Mouse (Mus musculus) forebrain, embryonic 15.5 days (tissue): ENCODE data around the gene Ehbp1. TPM values are rescaled to one million over a fixed set of nuclear protein-coding genes. Genes with fewer than 3 reads are reported as not detected.

Experiments
- ATAC-seq: fragments of 200-750 bp; cut with Nextera tagmentation; replicated peaks from 2 replicates; pipeline ENCODE4 v1.8.0; 2017; ENCODE audit warnings: mild to moderate bottlenecking, moderate TSS enrichment, moderate library complexity
- H3K27ac ChIP-seq: fragments of 300-500 bp; sonication (generic); replicated peaks from 2 replicates; pipeline ENCODE4 v1.5.1; 2015; ENCODE audit warnings: mild to moderate bottlenecking, inconsistent platforms
- H3K27me3 ChIP-seq: fragments of 300-500 bp; sonication (generic); 2 replicates; pipeline ENCODE4 v1.6.1; 2015; ENCODE audit warnings: inconsistent platforms
- H3K36me3 ChIP-seq: fragments of 300-500 bp; sonication (generic); 2 replicates; pipeline ENCODE4 v1.6.1; 2015; ENCODE audit warnings: mild to moderate bottlenecking, inconsistent platforms
- H3K4me1 ChIP-seq: fragments of 300-500 bp; sonication (generic); 2 replicates; pipeline ENCODE4 v1.6.1; 2015; ENCODE audit warnings: inconsistent platforms
- H3K4me2 ChIP-seq: fragments of 300-500 bp; sonication (generic); replicated peaks from 2 replicates; pipeline ENCODE4 v1.6.1; 2015; ENCODE audit warnings: mild to moderate bottlenecking, inconsistent platforms
- H3K4me3 ChIP-seq: fragments of 300-500 bp; sonication (generic); 2 replicates; pipeline ENCODE4 v1.5.1; 2015; ENCODE audit warnings: mild to moderate bottlenecking, inconsistent platforms
- H3K9ac ChIP-seq: fragments of 300-500 bp; sonication (generic); replicated peaks from 2 replicates; pipeline ENCODE4 v1.6.1; 2015; ENCODE audit warnings: mild to moderate bottlenecking, inconsistent platforms
- H3K9me3 ChIP-seq: fragments of 300-500 bp; sonication (generic); 2 replicates; pipeline ENCODE4 v1.6.1; 2016; ENCODE audit warnings: inconsistent platforms
- WGBS: fragments of 180-500 bp; shearing (Covaris S2); methylation state at CpG from one replicate; pipeline ENCODE4 v1.1.7; 2015; ENCODE audit warnings: mixed read lengths; 5-methylcytosine and 5-hydroxymethylcytosine counted together
- polyA plus RNA-seq: library from polyadenylated mRNA; unstranded; fragments of >200 nt; fragmentation: Nextera tagmentation; extraction: Ambion mirVana; gene quantifications from 2 replicates; pipeline ENCODE4 v1.2.1, GENCODE M21; 2015

Gene Ehbp1
- polyA plus RNA-seq, 1 experiment from 2014 or later = 21.2 TPM

DNA sequence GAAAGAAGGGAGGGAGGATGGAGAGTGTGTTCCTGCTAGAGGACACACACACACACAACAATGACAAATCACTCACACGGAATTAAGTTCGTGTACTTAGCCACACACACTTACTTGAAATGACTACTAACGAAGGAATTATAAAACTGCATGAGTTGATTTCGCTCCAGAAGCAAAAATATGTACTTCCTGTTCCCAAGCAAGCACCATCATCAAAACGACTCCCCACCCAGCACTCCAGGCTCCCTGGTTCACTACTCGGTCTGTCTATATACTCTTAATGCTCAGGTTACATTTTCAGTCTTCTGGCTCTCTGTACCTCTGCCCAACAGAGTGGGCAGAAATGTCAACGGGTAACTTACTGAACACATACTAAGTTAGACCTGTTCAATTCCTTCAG lies 68.7 kb downstream of the Ehbp1 start:
- no peak for ATAC-seq
- Histone ChIP-seq H3K27ac (no peak overlapping the region), H3K9me3 (no peaks in the 10 kb centered on the region), H3K27me3 (no peaks in the 10 kb centered on the region), H3K4me3 (no peak overlapping the region), H3K36me3 (peaks cover 9% of the 10 kb centered on the region; the same call in 1 of the 2 replicates), H3K4me1 (0 out of 2 replicates have a peak, but pooled peaks cover 3% of the 10 kb centered on the region), H3K9ac (no peak overlapping the region), H3K4me2 (no peak overlapping the region)
- 82% methylated on average over 7 of the region's 7 CpGs for WGBS

- Histone ChIP-seq H3K9me3 (no peaks in the 10 kb centered on the region), H3K4me2 (no peak overlapping the region), H3K27me3 (no peaks in the 10 kb centered on the region), H3K9ac (no peak overlapping the region), H3K36me3 (peaks cover 7% of the 10 kb centered on the region; the same call in 1 of the 2 replicates), H3K27ac (no peak overlapping the region), H3K4me3 (no peak overlapping the region), H3K4me1 (0 out of 2 replicates have a peak, but pooled peaks cover 3% of the 10 kb centered on the region)
- no peak for ATAC-seq
- 81% methylated on average over 3 of the region's 3 CpGs for WGBS
These were observed 70.2 kb downstream of the Ehbp1 start for GRCm38 (mm10) chr11:22271889-22272288.

- no peaks in the 10 kb centered on the region for H3K36me3 ChIP-seq
- H3K27me3 ChIP-seq = no peaks in the 10 kb centered on the region
- H3K4me1 ChIP-seq = 0 out of 2 replicates have a peak, but pooled peaks cover 3% of the 10 kb centered on the region
- H3K9me3 ChIP-seq = no peaks in the 10 kb centered on the region
- no peak overlapping the region for H3K9ac ChIP-seq
- H3K27ac ChIP-seq = no peak overlapping the region
- H3K4me3 ChIP-seq = no peak overlapping the region
- ATAC-seq = no peak
- H3K4me2 ChIP-seq = no peak overlapping the region
- 85% methylated on average over 4 of the region's 4 CpGs for WGBS
These were observed 72.4 kb downstream of the Ehbp1 start for GRCm38 (mm10) chr11:22269643-22270042.

GRCm38 (mm10) chr11:22269173-22269572 lies 72.9 kb downstream of the Ehbp1 start:
- Histone ChIP-seq H3K4me3 (no peak overlapping the region), H3K9ac (no peak overlapping the region), H3K27me3 (no peaks in the 10 kb centered on the region), H3K9me3 (no peaks in the 10 kb centered on the region), H3K36me3 (no peaks in the 10 kb centered on the region), H3K4me2 (no peak overlapping the region), H3K27ac (no peak overlapping the region), H3K4me1 (0 out of 2 replicates have a peak, but pooled peaks cover 3% of the 10 kb centered on the region)
- no peak for ATAC-seq
- WGBS = 82% methylated on average over 3 of the region's 3 CpGs

- no peak overlapping the region for H3K27ac ChIP-seq
- no peak overlapping the region for H3K4me2 ChIP-seq
- no peak for ATAC-seq
- H3K27me3 ChIP-seq = no peaks in the 10 kb centered on the region
- no peak overlapping the region for H3K4me3 ChIP-seq
- 0 out of 2 replicates have a peak, but pooled peaks cover 3% of the 10 kb centered on the region for H3K4me1 ChIP-seq
- no peaks in the 10 kb centered on the region for H3K36me3 ChIP-seq
- H3K9me3 ChIP-seq = no peaks in the 10 kb centered on the region
- no peak overlapping the region for H3K9ac ChIP-seq
These were observed 75.1 kb downstream of the Ehbp1 start for GRCm38 (mm10) chr11:22267014-22267413.

DNA sequence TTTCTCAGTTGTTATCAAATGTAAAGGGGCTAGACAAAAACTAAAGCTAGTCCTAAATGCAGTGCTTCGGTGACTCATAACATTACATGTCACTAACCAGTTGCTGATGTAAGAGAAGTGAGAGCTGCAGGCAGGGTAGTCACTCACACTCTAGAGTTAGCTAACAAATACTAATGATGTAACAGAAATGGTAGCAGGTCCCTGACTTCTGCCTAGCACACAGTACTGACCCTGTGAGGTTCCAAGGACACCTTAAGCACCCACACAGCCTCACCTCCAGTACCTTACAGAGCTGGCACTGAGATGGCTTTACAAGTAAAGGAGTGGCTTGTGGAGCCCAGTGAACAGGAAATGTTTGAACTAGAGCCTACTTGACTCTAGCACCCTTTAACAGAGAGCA lies 86.7 kb downstream of the Ehbp1 start:
- ATAC-seq = no peak
- H3K4me1 ChIP-seq = no peaks in the 10 kb centered on the region
- H3K36me3 ChIP-seq = no peaks in the 10 kb centered on the region
- H3K27me3 ChIP-seq = no peaks in the 10 kb centered on the region
- H3K9me3 ChIP-seq = no peaks in the 10 kb centered on the region
- no peak overlapping the region for H3K9ac ChIP-seq
- no peak overlapping the region for H3K4me3 ChIP-seq
- WGBS = 97% methylated on average over 1 of the region's 1 CpGs
- no peak overlapping the region for H3K4me2 ChIP-seq
- H3K27ac ChIP-seq = no peak overlapping the region

DNA sequence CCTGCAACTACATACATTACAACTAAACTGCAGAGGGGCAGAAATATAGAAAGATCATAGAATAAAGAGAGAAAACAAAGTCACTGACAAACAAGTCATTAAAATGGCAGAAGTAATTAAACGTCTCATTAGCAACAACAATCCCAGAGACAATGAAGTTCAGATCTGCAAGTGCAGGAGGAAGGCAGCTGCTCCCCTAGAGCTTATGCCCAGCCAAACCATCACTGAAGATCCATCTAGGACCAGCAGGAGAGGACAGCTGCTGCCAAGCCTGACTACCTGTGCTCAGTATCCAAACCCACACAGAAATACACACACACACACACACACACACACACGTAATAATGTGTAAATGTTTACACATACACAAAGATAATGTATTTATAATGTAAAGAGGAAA lies 92.7 kb downstream of the Ehbp1 start:
- Histone ChIP-seq H3K4me1 (no peaks in the 10 kb centered on the region), H3K36me3 (no peaks in the 10 kb centered on the region), H3K27me3 (no peaks in the 10 kb centered on the region), H3K27ac (no peak overlapping the region), H3K9me3 (no peaks in the 10 kb centered on the region), H3K9ac (no peak overlapping the region), H3K4me2 (no peak overlapping the region), H3K4me3 (no peak overlapping the region)
- WGBS = 50% methylated on average over 2 of the region's 2 CpGs
- no peak for ATAC-seq

DNA sequence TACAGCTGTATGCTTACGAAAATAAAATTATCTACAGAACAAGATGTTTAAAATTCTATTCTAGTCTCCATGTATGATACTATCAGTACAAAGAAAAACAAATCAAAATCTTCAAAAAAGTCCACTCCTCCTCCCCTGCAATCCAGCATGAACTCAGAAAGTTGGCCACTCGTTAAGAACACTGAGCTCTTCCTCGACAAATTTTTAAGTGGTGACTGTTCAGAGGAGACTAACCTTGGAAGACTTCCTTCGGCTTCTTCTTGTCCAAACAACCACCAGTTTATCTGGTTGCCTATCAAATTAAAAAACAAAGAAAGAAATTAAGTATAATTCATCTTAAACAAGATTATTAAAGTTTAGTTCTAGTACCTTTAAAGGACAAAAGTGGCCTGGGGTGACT lies 94.4 kb downstream of the Ehbp1 start:
- H3K4me1 ChIP-seq = no peaks in the 10 kb centered on the region
- H3K36me3 ChIP-seq = no peaks in the 10 kb centered on the region
- WGBS = 77% methylated on average over 4 of the region's 4 CpGs
- no peaks in the 10 kb centered on the region for H3K27me3 ChIP-seq
- H3K9me3 ChIP-seq = no peaks in the 10 kb centered on the region
- ATAC-seq = no peak
- H3K4me2 ChIP-seq = no peak overlapping the region
- H3K27ac ChIP-seq = no peak overlapping the region
- no peak overlapping the region for H3K9ac ChIP-seq
- no peak overlapping the region for H3K4me3 ChIP-seq

DNA sequence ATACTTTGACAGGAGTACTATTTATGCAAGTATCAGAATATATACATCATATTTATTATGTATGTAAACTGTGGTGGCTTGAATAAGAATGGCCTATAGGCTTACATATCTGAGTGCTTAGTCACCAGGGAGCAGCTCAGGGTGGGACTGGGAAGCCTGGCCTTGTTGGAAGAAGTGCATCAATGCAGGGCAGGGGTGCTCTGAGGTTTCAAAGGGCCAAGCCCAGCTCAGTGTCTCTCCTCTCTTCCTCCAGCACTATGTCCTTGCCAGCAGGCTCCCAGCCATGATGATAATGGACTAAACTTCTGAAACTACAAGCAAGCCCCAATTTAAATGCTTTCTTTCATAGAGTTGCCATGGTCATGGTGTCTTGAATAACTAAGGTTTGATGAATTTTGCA lies 95.0 kb downstream of the Ehbp1 start:
- Histone ChIP-seq H3K9ac (no peak overlapping the region), H3K27ac (no peak overlapping the region), H3K4me3 (no peak overlapping the region), H3K36me3 (no peaks in the 10 kb centered on the region), H3K27me3 (no peaks in the 10 kb centered on the region), H3K4me2 (no peak overlapping the region), H3K4me1 (no peaks in the 10 kb centered on the region), H3K9me3 (no peaks in the 10 kb centered on the region)
- no peak for ATAC-seq

GRCm38 (mm10) chr11:22235558-22235957 lies 106.5 kb downstream of the Ehbp1 start:
- Histone ChIP-seq H3K9me3 (no peaks in the 10 kb centered on the region), H3K4me1 (no peaks in the 10 kb centered on the region), H3K4me2 (no peak overlapping the region), H3K9ac (no peak overlapping the region), H3K27ac (no peak overlapping the region), H3K27me3 (no peaks in the 10 kb centered on the region), H3K36me3 (no peaks in the 10 kb centered on the region), H3K4me3 (no peak overlapping the region)
- WGBS = 87% methylated on average over 5 of the region's 5 CpGs
- ATAC-seq = no peak

DNA sequence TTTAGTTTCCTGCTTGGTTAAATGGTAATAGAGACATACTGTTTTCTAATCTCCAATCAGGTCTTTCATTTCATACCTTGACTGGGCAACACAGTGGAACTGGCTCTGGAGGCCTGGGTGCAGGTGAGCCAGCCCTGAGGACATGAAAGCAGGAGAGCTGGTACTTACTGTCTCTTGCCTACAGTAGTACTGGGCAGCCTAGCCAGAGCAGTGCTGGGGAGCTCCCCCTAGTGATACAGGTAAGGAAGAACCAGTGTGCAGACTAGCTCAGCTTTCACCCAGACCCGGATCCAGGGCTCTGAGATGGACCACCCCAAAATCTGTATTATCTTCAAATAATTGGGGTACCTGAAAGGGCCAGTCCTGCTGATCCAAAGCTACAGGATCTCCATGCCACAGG lies 107.4 kb downstream of the Ehbp1 start:
- H3K4me3 ChIP-seq = no peak overlapping the region
- WGBS = 64% methylated on average over 1 of the region's 1 CpGs

DNA sequence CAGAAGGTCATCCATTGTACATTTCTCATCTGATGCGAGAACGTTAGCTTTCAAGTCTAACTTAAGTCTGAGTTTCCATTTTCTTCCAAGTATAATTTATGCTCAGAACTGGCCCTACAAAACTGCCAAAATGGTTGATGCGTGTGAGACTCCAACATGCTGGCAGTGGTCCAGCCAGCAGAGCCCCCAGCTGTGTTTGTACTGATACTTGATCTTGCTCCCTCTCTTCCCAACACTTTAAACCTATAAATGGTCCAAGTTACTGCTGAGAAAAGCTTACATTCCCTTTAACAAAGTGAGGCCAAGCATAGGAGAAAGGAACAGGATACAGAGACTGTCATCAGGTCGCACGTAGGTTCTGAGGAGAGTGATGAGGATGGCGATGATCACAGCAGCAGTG lies 111.2 kb downstream of the Ehbp1 start:
- ATAC-seq = no peak
- Histone ChIP-seq H3K27ac (no peak overlapping the region), H3K27me3 (no peaks in the 10 kb centered on the region), H3K4me3 (no peak overlapping the region), H3K4me2 (no peak overlapping the region), H3K9me3 (no peaks in the 10 kb centered on the region), H3K9ac (no peak overlapping the region), H3K4me1 (no peaks in the 10 kb centered on the region), H3K36me3 (no peaks in the 10 kb centered on the region)
- 66% methylated on average over 6 of the region's 6 CpGs for WGBS

More for the DNA sequence above, 107.4 kb downstream of the Ehbp1 start:
- no peaks in the 10 kb centered on the region for H3K27me3 ChIP-seq
- no peak for ATAC-seq
- H3K4me1 ChIP-seq = no peaks in the 10 kb centered on the region
- no peak overlapping the region for H3K9ac ChIP-seq
- H3K27ac ChIP-seq = no peak overlapping the region
- H3K4me2 ChIP-seq = no peak overlapping the region
- no peaks in the 10 kb centered on the region for H3K36me3 ChIP-seq
- no peaks in the 10 kb centered on the region for H3K9me3 ChIP-seq

GRCm38 (mm10) chr11:22225619-22226018 lies 116.5 kb downstream of the Ehbp1 start:
- Histone ChIP-seq H3K9ac (no peak overlapping the region), H3K4me3 (no peak overlapping the region), H3K36me3 (no peaks in the 10 kb centered on the region), H3K4me1 (no peaks in the 10 kb centered on the region), H3K27ac (no peak overlapping the region), H3K4me2 (no peak overlapping the region), H3K27me3 (no peaks in the 10 kb centered on the region), H3K9me3 (no peaks in the 10 kb centered on the region)
- 50% methylated on average over 2 of the region's 2 CpGs for WGBS
- ATAC-seq = no peak
